Mouse (Mus musculus) c-Kit-positive CD71-positive TER-119-positive erythroid progenitor cells, embryonic 14.5 days (primary cell): ENCODE results near the gene Cacna1f.

Source experiments
- DNase-seq: peaks from one replicate; pipeline ENCODE4 v3.0.0-alpha.2; 2013; ENCODE audit warnings: low spot score

Gene Cacna1f

DNA sequence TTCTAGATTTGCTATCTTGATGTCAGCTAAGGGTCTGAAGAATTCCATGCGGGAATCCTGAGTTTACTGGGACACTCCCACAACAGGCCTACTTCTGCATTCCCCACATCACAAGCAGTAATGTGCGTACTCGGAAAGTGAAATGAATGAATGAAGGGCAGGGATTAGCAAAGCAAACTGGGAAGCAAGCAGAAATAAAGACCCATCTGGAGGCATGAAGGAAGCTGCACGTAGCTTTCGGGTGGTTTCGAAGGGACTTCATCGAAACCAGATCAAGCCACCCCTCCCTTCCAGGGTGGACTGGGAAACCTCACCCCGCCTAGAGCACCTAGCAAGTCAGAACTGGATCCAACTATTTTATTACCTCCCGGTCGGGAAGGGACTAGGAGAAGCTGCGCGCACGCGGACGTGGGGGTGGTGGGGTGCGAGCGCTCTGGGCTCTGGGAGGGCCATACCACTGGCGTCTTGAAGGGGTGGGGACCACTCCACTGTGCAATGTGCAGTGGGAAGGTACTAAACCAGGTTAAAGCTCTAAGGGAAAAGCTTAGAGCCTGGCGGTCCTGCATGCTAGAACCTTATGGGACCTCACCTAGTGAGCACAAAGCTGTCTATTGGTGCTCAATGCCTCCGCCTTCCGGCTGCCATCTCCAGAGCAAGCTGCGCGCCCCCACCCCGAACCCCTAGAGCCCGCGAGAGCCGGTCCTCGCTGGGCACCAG lies 67.6 kb downstream of the Cacna1f start:
- DNase-seq = no peak

DNA sequence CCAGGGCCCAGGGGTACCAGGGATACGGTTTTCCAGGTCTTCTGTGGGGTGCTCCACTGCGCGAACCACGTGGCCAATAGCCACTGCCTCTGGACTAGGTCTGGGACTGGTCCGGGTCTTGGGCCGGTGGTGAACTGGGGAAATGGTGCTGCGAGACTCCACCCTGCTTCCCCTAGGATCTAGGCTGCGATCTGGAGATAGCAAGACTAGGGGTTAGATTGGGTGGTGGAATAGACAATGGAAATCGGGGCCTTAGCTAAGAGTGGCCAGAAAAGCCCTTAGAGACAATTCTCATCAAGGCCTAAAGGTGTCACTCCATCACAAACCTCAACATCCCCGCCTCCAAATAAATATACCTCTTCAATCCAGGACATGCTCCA lies 68.1 kb downstream of the Cacna1f start:
- no peak for DNase-seq

- no peak for DNase-seq
Measured at GRCm38 (mm10) chrX:7678986-7679385, 72.1 kb downstream of the Cacna1f start.

GRCm38 (mm10) chrX:7679405-7680056 lies 72.6 kb downstream of the Cacna1f start:
- DNase-seq = peak; percentile 81

GRCm38 (mm10) chrX:7680057-7680412 lies 73.2 kb downstream of the Cacna1f start:
- no peak for DNase-seq

GRCm38 (mm10) chrX:7680864-7681263 lies 74.0 kb downstream of the Cacna1f start, which contains the start of gene Magix:
Gene Magix, minus strand, starts transcription at chrX:7681251.
- no peak for DNase-seq
